Mouse (Mus musculus) myocyte (in vitro differentiated cells): ENCODE measurements around the gene Angel1.

ENCODE experiments used
- E2F4 ChIP-seq: IDR thresholded peaks from one replicate; pipeline ENCODE4 v1.6.1; 2011; ENCODE audit warnings: mild to moderate bottlenecking, control low read depth, moderate library complexity; ENCODE audit not compliant: insufficient read depth
- MAX ChIP-seq: IDR thresholded peaks from one replicate; pipeline ENCODE4 v1.6.1; 2011; ENCODE audit warnings: low read depth, mild to moderate bottlenecking, control low read depth
- MYOG ChIP-seq, 3 experiments: IDR thresholded peaks; one replicate each; pipeline ENCODE4 v1.6.1; 2011; ENCODE audit warnings: control low read depth in 2 of 3, low read depth in 2 of 3, mild to moderate bottlenecking in 2 of 3; ENCODE audit not compliant: insufficient read length in 2 of 3, control insufficient read depth in 1 of 3, insufficient read depth in 1 of 3
- POLR2A ChIP-seq: IDR thresholded peaks from one replicate; pipeline ENCODE4 v1.6.1; 2011; ENCODE audit warnings: low read depth, mild to moderate bottlenecking, control low read depth, moderate library complexity; ENCODE audit not compliant: insufficient read length
- POLR2AphosphoS2 ChIP-seq: IDR thresholded peaks from one replicate; pipeline ENCODE4 v1.6.1; 2011; ENCODE audit warnings: low read depth, control low read depth; ENCODE audit not compliant: insufficient read length
- USF1 ChIP-seq: IDR thresholded peaks from one replicate; pipeline ENCODE4 v1.6.1; 2011; ENCODE audit warnings: low read depth, mild to moderate bottlenecking, control low read depth, moderate library complexity

- TF ChIP-seq MAX (no peak), POLR2AphosphoS2 (no peak), USF1 (no peak), POLR2A (no peak), MYOG (IDR thresholded peaks at IDR 0.05; ENCODE audit: control insufficient read depth in 1 of 3, insufficient read depth in 1 of 3, insufficient read length in 2 of 3, low read depth in 2 of 3) (no peak), E2F4 (no peak)
Measured at GRCm38 (mm10) chr12:86687445-86687955, 38.8 kb downstream of the Angel1 start.
